Mouse (Mus musculus): ENCODE results near the gene Mbtps2.

The Mbtps2 gene

GRCm38 (mm10) chrX:157563794-157564193 lies 34.7 kb downstream of the Mbtps2 start:
- in situ Hi-C loops (cut with MboI; ENCODE audit: low pct_unique_long_range_greater_than_20kb in 1 of 2, low sequenced_read_pairs in 2 of 2, unreplicated experiment in 1 of 2), result no loop called here

- in situ Hi-C loops (cut with MboI; ENCODE audit: low pct_unique_long_range_greater_than_20kb in 1 of 2, low sequenced_read_pairs in 2 of 2, unreplicated experiment in 1 of 2), result no loop called here
These were observed 51.4 kb downstream of the Mbtps2 start for GRCm38 (mm10) chrX:157547082-157547481.

DNA sequence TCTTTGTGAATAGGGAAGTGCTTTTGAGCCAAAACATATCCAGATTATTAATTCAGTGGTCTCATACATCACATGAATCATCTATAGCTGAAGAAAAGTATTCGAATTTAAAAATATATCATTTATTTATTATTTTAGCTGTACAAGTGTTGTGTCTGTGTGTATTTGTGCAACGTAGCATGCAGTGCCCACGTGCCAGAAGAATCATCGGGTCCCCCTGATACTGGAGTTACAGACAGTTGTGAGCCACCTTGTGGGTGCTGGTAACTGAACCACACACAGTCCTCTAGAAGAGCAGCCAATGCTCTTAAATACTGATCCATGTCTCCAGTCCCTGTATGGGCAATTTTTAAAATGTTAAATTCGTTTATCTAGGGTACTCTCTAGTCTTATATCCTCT lies 92.1 kb downstream of the Mbtps2 start:
- in situ Hi-C loops (cut with MboI; ENCODE audit: low pct_unique_long_range_greater_than_20kb in 1 of 2, low sequenced_read_pairs in 2 of 2, unreplicated experiment in 1 of 2), result no loop called here

DNA sequence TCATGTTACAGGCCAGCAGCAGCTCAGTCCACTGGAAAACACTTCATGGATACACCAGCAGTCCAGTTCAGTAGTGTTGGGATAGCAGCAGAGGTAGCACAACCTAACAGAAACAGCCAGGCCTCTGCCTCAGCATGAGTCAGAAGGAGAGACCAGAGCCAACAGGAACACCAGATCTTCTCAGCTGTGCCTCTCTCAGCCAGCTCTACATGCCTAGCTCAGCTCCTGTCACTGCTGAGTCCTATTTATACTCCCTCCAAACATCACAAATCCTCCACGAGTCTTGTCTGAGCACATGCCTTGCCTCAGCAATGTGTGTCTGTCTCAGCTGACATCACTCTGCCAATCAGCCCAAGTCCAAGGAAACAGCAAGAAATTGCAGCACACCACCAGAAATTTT lies 94.0 kb downstream of the Mbtps2 start:
- in situ Hi-C loops (cut with MboI; ENCODE audit: low pct_unique_long_range_greater_than_20kb in 1 of 2, low sequenced_read_pairs in 2 of 2, unreplicated experiment in 1 of 2), result no loop called here

- in situ Hi-C loops (cut with MboI; ENCODE audit: low pct_unique_long_range_greater_than_20kb in 1 of 2, low sequenced_read_pairs in 2 of 2, unreplicated experiment in 1 of 2), result no loop called here
These were observed 96.6 kb downstream of the Mbtps2 start for GRCm38 (mm10) chrX:157501871-157502270.

DNA sequence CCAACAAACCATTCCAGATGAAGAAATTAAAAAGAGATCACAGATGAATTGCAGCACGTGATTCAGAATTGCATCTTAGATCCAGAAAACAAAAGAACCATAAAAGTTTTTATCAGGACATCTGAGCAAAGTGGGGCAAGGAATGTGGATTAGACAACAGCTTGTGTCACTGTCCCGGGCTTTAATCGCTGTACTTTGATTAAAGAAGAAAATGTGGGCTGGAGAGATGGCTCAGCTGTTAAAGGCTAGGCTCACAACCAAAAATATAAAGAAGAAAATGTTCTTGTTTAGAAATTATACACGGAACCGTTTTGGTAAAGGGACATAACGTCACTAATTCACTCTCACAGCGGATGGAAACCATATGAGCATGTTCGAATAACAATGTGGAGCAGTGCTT lies 98.5 kb downstream of the Mbtps2 start:
- in situ Hi-C loops (cut with MboI; ENCODE audit: low pct_unique_long_range_greater_than_20kb in 1 of 2, low sequenced_read_pairs in 2 of 2, unreplicated experiment in 1 of 2), result no loop called here

DNA sequence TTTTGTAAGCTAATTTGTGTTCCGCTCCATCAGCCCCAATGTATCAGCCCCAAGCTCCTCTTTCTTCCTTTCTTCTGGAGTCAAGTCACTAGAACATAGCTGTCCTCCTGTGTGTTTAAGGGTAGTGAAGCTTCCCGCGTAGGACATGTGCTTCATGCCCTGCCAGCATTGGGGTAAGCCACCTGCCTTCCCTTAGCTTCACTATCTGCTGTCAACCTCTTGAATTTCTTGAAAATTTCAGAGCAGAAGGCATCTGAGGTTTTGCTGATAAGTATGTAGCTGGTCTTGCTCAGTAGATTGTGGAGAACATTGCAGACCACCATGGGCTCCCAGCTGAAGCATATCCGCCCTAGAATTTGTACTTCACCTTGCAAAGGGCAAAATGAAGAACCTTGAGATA lies 105.4 kb downstream of the Mbtps2 start:
- in situ Hi-C loops (cut with MboI; ENCODE audit: low pct_unique_long_range_greater_than_20kb in 1 of 2, low sequenced_read_pairs in 2 of 2, unreplicated experiment in 1 of 2), result loop anchor here (25.0 kb wide), 1 partner anchor 144 kb away; no protein-coding TSS in a partner anchor

DNA sequence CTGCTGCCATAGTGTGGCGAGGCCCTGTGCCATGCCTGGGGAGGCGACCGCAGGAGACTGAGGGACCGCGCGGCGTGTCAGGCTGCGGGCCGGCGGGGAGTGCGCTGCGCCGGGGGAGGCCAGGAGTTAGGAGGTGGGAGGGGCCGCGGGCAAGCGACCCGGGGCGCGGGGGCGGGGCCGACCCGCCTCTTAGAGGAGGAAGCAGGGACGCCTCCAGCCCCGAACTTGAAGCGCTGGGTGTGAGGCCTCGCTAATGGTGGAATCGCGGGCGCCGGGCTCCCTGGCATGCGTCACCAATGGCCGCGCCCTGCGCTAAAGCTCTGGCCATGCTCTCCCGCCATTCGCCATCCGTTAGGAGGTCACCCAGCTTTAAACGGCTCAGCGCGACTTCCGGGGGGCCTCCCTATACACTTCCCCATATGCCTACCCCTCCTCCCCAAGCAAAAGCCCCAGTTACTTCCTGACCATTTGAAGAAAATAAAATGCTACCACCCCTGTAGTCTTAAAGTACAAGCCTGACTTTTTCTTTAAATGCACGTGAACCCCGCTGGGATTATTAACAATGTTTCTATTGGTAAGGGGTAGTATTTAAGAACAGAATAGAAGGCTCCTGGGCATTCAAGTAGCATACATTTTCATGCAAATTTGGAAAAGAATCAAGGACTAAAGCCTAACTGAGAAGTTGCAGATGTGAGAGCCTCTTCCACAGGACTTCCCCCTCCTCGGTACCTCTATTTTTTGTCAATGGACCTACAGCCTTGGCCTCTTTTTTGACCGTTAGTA lies 106.4 kb downstream of the Mbtps2 start, which contains the start of gene Sms:
Gene Sms (minus strand): TSS at position 344 of the 783 bp plus-strand sequence.
- in situ Hi-C loops (cut with MboI; ENCODE audit: low pct_unique_long_range_greater_than_20kb in 1 of 2, low sequenced_read_pairs in 2 of 2, unreplicated experiment in 1 of 2), result loop anchor here (25.0 kb wide), 1 partner anchor 145 kb away; no protein-coding TSS in a partner anchor

DNA sequence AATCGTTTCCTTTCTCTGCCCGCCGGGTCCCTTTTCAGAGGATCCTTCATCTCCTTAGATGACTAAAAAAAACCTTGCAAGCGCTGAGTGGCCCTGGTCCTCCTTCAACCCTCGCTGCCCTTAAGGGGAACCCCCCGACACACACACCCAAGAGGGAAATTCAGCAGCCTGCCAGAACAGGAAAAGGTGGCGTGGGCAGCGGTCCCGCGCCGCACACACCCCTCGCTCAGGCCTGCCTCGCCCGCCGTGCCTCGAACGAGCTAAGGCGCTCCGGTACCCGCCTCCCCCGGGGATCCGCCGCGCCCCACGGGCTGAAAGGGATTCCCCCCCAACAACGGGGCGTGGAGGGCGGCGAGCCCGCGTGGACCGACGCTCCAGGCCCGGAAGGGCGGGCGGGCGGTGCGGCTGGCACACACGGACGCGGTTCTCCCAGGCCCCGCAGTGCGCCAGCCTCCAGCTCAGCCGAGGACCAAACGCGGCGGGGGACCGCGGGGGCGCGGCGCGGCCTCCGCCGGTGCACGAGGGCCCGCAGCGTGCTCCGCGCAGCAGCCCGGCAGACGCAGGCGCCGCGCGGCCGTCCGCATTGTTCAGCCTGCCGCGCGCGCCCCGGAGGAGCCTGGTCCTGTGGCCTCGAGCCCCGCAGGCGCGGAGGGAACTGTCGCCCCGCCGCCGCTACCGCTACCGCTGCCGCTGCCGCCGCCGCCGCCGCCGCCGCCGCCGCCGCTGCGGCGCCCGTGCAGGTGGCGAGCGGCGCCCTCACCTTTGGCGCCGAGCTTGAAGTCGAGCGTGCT lies 107.2 kb downstream of the Mbtps2 start:
- in situ Hi-C loops (cut with MboI; ENCODE audit: low pct_unique_long_range_greater_than_20kb in 1 of 2, low sequenced_read_pairs in 2 of 2, unreplicated experiment in 1 of 2), result loop anchor here (25.0 kb wide), 1 partner anchor 146 kb away; no protein-coding TSS in a partner anchor

GRCm38 (mm10) chrX:157490769-157491144 lies 107.8 kb downstream of the Mbtps2 start:
- in situ Hi-C loops (cut with MboI; ENCODE audit: low pct_unique_long_range_greater_than_20kb in 1 of 2, low sequenced_read_pairs in 2 of 2, unreplicated experiment in 1 of 2), result loop anchor here (25.0 kb wide), 1 partner anchor 147 kb away; no protein-coding TSS in a partner anchor

DNA sequence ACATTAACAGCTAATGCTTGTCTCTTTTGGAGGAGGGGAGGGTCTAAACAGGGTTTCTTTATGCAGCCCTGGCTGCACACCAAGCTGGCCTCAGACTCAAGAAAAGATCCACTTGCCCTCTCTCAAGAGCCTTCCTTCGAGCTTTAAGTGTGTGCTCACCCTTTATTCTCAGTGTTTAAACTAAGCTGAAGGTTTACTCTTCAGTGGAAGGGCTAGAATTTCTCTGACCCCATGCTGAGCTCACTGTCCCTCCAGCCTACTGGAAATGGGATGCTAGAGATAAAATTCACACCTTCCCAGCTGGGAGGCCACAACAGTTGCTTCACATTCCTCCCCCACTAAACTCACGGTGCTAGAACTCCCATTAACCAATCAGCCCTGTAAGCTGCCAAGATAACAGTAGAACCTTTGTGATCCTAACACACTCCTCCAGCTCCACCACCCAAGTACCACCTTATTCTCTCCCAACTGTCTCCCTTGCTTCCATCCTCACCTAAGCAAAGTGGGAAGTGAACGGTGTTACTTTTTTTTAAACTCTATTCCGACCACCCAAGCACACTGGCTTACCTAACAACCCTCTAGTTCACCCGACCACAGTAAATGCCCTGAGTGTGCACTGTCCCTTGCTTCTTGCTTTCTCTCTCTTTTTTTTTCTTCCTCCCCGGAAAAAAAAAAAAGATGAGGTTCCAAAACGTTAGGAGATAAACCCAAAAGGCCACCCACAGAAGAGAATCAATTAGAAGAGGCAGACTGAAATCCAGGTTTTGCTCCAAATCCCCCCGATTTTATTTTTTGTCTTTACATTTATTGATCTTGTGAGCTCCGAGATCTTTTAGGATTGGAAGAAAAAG lies 108.4 kb downstream of the Mbtps2 start:
- in situ Hi-C loops (cut with MboI; ENCODE audit: low pct_unique_long_range_greater_than_20kb in 1 of 2, low sequenced_read_pairs in 2 of 2, unreplicated experiment in 1 of 2), result loop anchor here (25.0 kb wide), 1 partner anchor 147 kb away; no protein-coding TSS in a partner anchor

GRCm38 (mm10) chrX:157488831-157489230 lies 109.7 kb downstream of the Mbtps2 start:
- in situ Hi-C loops (cut with MboI; ENCODE audit: low pct_unique_long_range_greater_than_20kb in 1 of 2, low sequenced_read_pairs in 2 of 2, unreplicated experiment in 1 of 2), result loop anchor here (25.0 kb wide), 1 partner anchor 148 kb away; no protein-coding TSS in a partner anchor

DNA sequence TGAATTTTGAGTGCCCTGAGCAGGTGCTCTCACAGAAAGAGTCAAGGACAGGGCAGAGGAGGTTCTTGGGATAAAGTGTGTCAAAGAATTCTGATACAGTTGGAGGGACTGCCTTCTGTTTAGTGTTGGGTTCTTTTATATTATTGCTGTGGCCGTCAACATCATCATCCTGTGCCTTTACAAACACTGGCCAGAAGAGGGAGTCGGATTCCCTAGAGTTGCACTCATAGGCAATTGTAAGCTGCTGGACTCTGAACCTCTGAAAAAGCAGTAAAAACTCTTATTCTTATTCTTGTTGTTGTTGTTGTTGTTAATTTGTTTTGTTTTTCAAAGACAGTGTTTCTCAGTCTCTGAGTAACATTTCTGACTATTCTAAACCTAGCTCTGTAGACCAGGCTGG lies 111.8 kb downstream of the Mbtps2 start:
- in situ Hi-C loops (cut with MboI; ENCODE audit: low pct_unique_long_range_greater_than_20kb in 1 of 2, low sequenced_read_pairs in 2 of 2, unreplicated experiment in 1 of 2), result loop anchor here (25.0 kb wide), 1 partner anchor 151 kb away; no protein-coding TSS in a partner anchor
